ENCODE assay signal across 9 mouse cellular contexts in the genomic region with DNA sequence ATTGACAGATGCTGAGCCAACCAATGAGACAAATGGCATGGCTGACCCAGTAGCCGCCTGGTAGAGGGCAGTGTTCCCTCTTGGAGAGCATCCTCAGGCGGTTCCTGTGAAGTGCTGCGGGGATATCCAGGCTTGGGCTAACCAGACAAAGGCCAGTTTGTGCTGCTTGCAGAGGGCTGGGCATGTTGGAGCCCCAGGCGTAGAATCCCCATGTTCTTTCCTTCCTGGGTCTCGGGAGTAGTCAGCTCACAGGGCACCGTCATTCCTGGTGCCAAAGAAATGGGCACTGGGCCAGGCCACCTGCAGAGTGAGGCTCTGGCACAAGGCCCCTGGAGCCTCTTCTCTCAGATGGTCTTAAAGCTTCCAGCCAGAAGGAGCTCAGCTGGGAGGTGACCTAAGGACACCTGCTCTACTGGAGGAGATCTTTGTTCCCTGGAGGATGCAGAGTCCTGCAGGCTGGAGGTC. TPM values are rescaled to one million over a fixed set of nuclear protein-coding genes. Genes with fewer than 3 reads are reported as not detected.
DNase-seq lines count a peak whose midpoint lies in the region; ATAC-seq and TF ChIP-seq lines count a peak whose summit lies in the region.
"Had no signal": no experiment of that assay in that cellular context is flagged by ENCODE, and none has a peak within 500 bp of the region (broad histone marks: within the 10 kb centered on the region; RNA-seq: fewer than 3 reads in every experiment).

No protein-coding gene starts in this region.

- no peak overlapping the region for H3K9ac ChIP-seq in hindbrain, embryonic 15.5 days
- no peak overlapping the region for H3K9ac ChIP-seq in stomach, postnatal 0 days (ENCODE audit: low read length)

- DNase-seq in gastrocnemius, postnatal 14 days = peak; percentile 59
- DNase-seq in gastrocnemius, postnatal 25 days = no peak
- peak; percentile 87 for DNase-seq in retina, postnatal 1 day
- DNase-seq in retina, embryonic 14.5 days (ENCODE audit: low spot score) = no peak
- no peak for DNase-seq in stomach, postnatal 0 days (ENCODE audit: low spot score)
- DNase-seq in thymus, adult 18-20 months = no peak

- TF ChIP-seq EP300 in stomach, postnatal 0 days (optimal IDR thresholded peaks at IDR 0.05) = no peak

- intact Hi-C loops in gastrocnemius, postnatal 14 days (cut with DNase I; ENCODE audit: low total_unique reads) = no loop called here

- ATAC-seq in hindbrain, embryonic 15.5 days (ENCODE audit: low FRiP score, low read depth) = peak; percentile 48; the same call in 1 of the 2 replicates
- ATAC-seq in stomach, postnatal 0 days (ENCODE audit: low FRiP score, low TSS enrichment) = no peak
- ATAC-seq in CD4-positive, CD25-positive, alpha-beta regulatory T cell, adult 4 months = no peak

- no peak overlapping the region for H3K4me3 ChIP-seq in hindbrain, embryonic 15.5 days
- no peak overlapping the region for H3K4me3 ChIP-seq in stomach, postnatal 0 days (ENCODE audit: low read depth, low read length)

- H3K36me3 ChIP-seq in hindbrain, embryonic 15.5 days = no peaks in the 10 kb centered on the region
- H3K36me3 ChIP-seq in stomach, postnatal 0 days (ENCODE audit: control insufficient read depth, insufficient read depth, low read length) = no peaks in the 10 kb centered on the region

- peak; percentile 58 for TF ChIP-seq CTCF in stomach, postnatal 0 days (IDR thresholded peaks at IDR 0.05; ENCODE audit: low read depth)

- 38% methylated on average over 6 of the region's 6 CpGs for WGBS in hindbrain, embryonic 15.5 days
- WGBS in stomach, postnatal 0 days = 36% methylated on average over 6 of the region's 6 CpGs

- H3K27me3 ChIP-seq in hindbrain, embryonic 15.5 days = no peaks in the 10 kb centered on the region
- no peaks in the 10 kb centered on the region for H3K27me3 ChIP-seq in stomach, postnatal 0 days (ENCODE audit: control insufficient read depth, insufficient read depth, low read length)

- H3K9me3 ChIP-seq in hindbrain, embryonic 15.5 days = no peaks in the 10 kb centered on the region
- no peaks in the 10 kb centered on the region for H3K9me3 ChIP-seq in stomach, postnatal 0 days (ENCODE audit: control insufficient read depth, low read length)

- H3K4me2 ChIP-seq in hindbrain, embryonic 15.5 days = no peak overlapping the region
- no peak overlapping the region for H3K4me2 ChIP-seq in stomach, postnatal 0 days (replicated peaks; ENCODE audit: low read depth)

- H3K27ac ChIP-seq in hindbrain, embryonic 15.5 days (replicated peaks) = 0 out of 2 replicates have a peak overlapping the region, but pooled peaks have one; percentile 19
- no peak overlapping the region for H3K27ac ChIP-seq in stomach, postnatal 0 days (replicated peaks)

- H3K4me1 ChIP-seq in hindbrain, embryonic 15.5 days (replicated peaks) = peaks cover 48% of the 10 kb centered on the region
- peaks cover 8% of the 10 kb centered on the region for H3K4me1 ChIP-seq in stomach, postnatal 0 days (replicated peaks; ENCODE audit: control insufficient read depth, insufficient read depth)

RNA-seq across cellular contexts. Expression of a gene that starts 8.5 kb away (rescaled TPM):
- 10 to 100 TPM; 26.4 to 30.2 TPM for total RNA-seq in gastrocnemius, postnatal 14 days (2021)
- 10 to 100 TPM in 1 of 2 experiments, 1 to 10 TPM in 1; 9.2 to 13.4 TPM for total RNA-seq in gastrocnemius, postnatal 25 days (2021)
- polyA plus RNA-seq in hindbrain, embryonic 15.5 days (2015; fragmentation: Nextera tagmentation; extraction: Ambion mirVana) = 5.1 and 5.3 TPM in 2 replicates
- polyA plus RNA-seq in stomach, postnatal 0 days (2015; fragmentation: Nextera tagmentation; extraction: Ambion mirVana) = 9.0 and 11.0 TPM in 2 replicates
- polyA plus RNA-seq in CD4-positive, CD25-positive, alpha-beta regulatory T cell, adult 4 months (2017; shearing (Covaris generic)) = not detected
- total RNA-seq: common myeloid progenitor, adult 5-6 weeks had no signal

RNA-seq across cellular contexts. Expression of a gene that starts 17.6 kb away (rescaled TPM):
- total RNA-seq in gastrocnemius, postnatal 14 days (2021) = 10 to 100 TPM; 11.0 to 11.7 TPM
- 1 to 10 TPM; 9.3 to 9.9 TPM for total RNA-seq in gastrocnemius, postnatal 25 days (2021)
- polyA plus RNA-seq in hindbrain, embryonic 15.5 days (2015; fragmentation: Nextera tagmentation; extraction: Ambion mirVana) = 30.8 and 33.7 TPM in 2 replicates
- 32.3 and 33.9 TPM in 2 replicates for polyA plus RNA-seq in stomach, postnatal 0 days (2015; fragmentation: Nextera tagmentation; extraction: Ambion mirVana)
- polyA plus RNA-seq in CD4-positive, CD25-positive, alpha-beta regulatory T cell, adult 4 months (2017; shearing (Covaris generic)) = 10 to 100 TPM; 12.9 to 13.6 TPM

RNA-seq across cellular contexts. Expression of a gene that starts 34.6 kb away (rescaled TPM):
- total RNA-seq in gastrocnemius, postnatal 14 days (2021) = 10 to 100 TPM; 11.0 to 11.9 TPM
- 10 to 100 TPM; 11.0 to 14.7 TPM for total RNA-seq in gastrocnemius, postnatal 25 days (2021)
- 5.9 and 8.3 TPM in 2 replicates for polyA plus RNA-seq in hindbrain, embryonic 15.5 days (2015; fragmentation: Nextera tagmentation; extraction: Ambion mirVana)
- 142 and 144 TPM in 2 replicates for polyA plus RNA-seq in stomach, postnatal 0 days (2015; fragmentation: Nextera tagmentation; extraction: Ambion mirVana)
- 100 to 1,000 TPM in 1 of 2 experiments, 10 to 100 TPM in 1; 93.7 to 163 TPM for polyA plus RNA-seq in CD4-positive, CD25-positive, alpha-beta regulatory T cell, adult 4 months (2017; shearing (Covaris generic))

RNA-seq across cellular contexts. Expression of a gene that starts 40.1 kb away (rescaled TPM):
- 10 to 100 TPM; 13.1 to 13.5 TPM for total RNA-seq in gastrocnemius, postnatal 14 days (2021)
- total RNA-seq in gastrocnemius, postnatal 25 days (2021) = 1 to 10 TPM; 5.4 to 9.5 TPM
- 6.8 and 7.7 TPM in 2 replicates for polyA plus RNA-seq in hindbrain, embryonic 15.5 days (2015; fragmentation: Nextera tagmentation; extraction: Ambion mirVana)
- 12.6 and 13.7 TPM in 2 replicates for polyA plus RNA-seq in stomach, postnatal 0 days (2015; fragmentation: Nextera tagmentation; extraction: Ambion mirVana)
- 1 to 10 TPM; 2.3 to 5.1 TPM for polyA plus RNA-seq in CD4-positive, CD25-positive, alpha-beta regulatory T cell, adult 4 months (2017; shearing (Covaris generic))

Comparison
In these comparisons a context has a peak if more than half of its experiments do, and no peak if none do; other contexts are left out.
1. DNase-seq: peak in gastrocnemius, postnatal 14 days (single experiment) and retina, postnatal 1 day (single experiment); none in gastrocnemius, postnatal 25 days (single experiment), retina, embryonic 14.5 days (single experiment), stomach, postnatal 0 days (single experiment) and thymus, adult 18-20 months (0 of 2).
2. RNA of a gene that starts 34.6 kb away (polyA plus RNA-seq): 93.7 to 163 TPM in CD4-positive, CD25-positive, alpha-beta regulatory T cell, adult 4 months and 142 to 144 TPM in stomach, postnatal 0 days; 5.9 to 8.3 TPM in hindbrain, embryonic 15.5 days; every median in the first group is over 10 times any median in the second.